Mouse (Mus musculus): ENCODE results near the gene Cenpx. TPM values are rescaled to one million over a fixed set of nuclear protein-coding genes. Genes with fewer than 3 reads are reported as not detected.

Gene Cenpx
- polyA plus RNA-seq, 1 experiment = 93.0 TPM

- peaks cover 88% of the 10 kb centered on the region for H3K36me3 ChIP-seq (replicated peaks; ENCODE audit: low read length)
These were observed 8.8 kb downstream of the Cenpx start for GRCm38 (mm10) chr11:120704486-120705325.

GRCm38 (mm10) chr11:120703696-120704454 is 9.7 kb downstream of the Cenpx start:
- Histone ChIP-seq H3K4me3 (replicated peaks) (no peak overlapping the region), H3K9me3 (no peaks in the 10 kb centered on the region), H3K36me3 (replicated peaks; ENCODE audit: low read length) (peaks cover 88% of the 10 kb centered on the region), H3K4me1 (peaks cover 30% of the 10 kb centered on the region), H3K27me3 (replicated peaks) (no peaks in the 10 kb centered on the region)
- no peak for TF ChIP-seq GATA1 (IDR thresholded peaks at IDR 0.05; ENCODE audit: borderline replicate concordance, low read length)
- TF ChIP-seq FLI1 (IDR thresholded peaks at IDR 0.05; ENCODE audit: low read length) = no peak

More at GRCm38 (mm10) chr11:120704486-120705325, 8.8 kb downstream of the Cenpx start:
- Histone ChIP-seq H3K4me3 (replicated peaks) (no peak overlapping the region), H3K4me1 (peaks cover 30% of the 10 kb centered on the region), H3K9me3 (no peaks in the 10 kb centered on the region), H3K27me3 (replicated peaks) (no peaks in the 10 kb centered on the region)
- TF ChIP-seq GATA1 (IDR thresholded peaks at IDR 0.05; ENCODE audit: borderline replicate concordance, low read length) (no peak), FLI1 (IDR thresholded peaks at IDR 0.05; ENCODE audit: low read length) (no peak)

DNA sequence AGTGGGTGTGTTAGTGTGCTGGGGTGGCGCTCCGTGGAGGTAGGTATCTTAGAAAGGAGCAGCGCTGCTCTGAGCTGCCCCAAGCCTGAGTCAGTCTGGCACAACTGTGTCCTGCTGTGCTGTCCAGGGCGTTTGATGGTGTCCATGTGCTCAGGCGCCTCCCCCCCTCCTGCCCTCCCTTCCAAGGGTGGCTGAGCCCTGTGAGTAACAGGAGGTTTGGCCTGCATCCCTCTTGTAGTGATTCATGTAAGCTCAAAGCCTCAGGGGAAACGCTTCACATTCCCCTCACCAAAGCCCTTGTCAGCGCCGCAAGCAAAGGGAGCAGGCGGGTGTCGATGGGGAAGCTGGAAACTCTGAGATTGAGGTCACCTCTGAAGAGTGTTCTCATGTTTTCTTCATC is 15.8 kb downstream of the Cenpx start:
- no peaks in the 10 kb centered on the region for H3K9me3 ChIP-seq
- no peaks in the 10 kb centered on the region for H3K27me3 ChIP-seq (replicated peaks)
- TF ChIP-seq GATA1 (IDR thresholded peaks at IDR 0.05; ENCODE audit: borderline replicate concordance, low read length) (no peak), FLI1 (IDR thresholded peaks at IDR 0.05; ENCODE audit: low read length) (no peak)
- H3K36me3 ChIP-seq (replicated peaks; ENCODE audit: low read length) = peaks cover 97% of the 10 kb centered on the region
- no peak overlapping the region for H3K4me3 ChIP-seq (replicated peaks)
- peaks cover 21% of the 10 kb centered on the region for H3K4me1 ChIP-seq

- no peaks in the 10 kb centered on the region for H3K27me3 ChIP-seq (replicated peaks)
- peaks cover 99% of the 10 kb centered on the region for H3K36me3 ChIP-seq (replicated peaks; ENCODE audit: low read length)
- no peak overlapping the region for H3K4me3 ChIP-seq (replicated peaks)
- H3K9me3 ChIP-seq = no peaks in the 10 kb centered on the region
- no peak for TF ChIP-seq FLI1 (IDR thresholded peaks at IDR 0.05; ENCODE audit: low read length)
- peaks cover 33% of the 10 kb centered on the region for H3K4me1 ChIP-seq
These were observed 17.0 kb downstream of the Cenpx start for GRCm38 (mm10) chr11:120696568-120696967.

DNA sequence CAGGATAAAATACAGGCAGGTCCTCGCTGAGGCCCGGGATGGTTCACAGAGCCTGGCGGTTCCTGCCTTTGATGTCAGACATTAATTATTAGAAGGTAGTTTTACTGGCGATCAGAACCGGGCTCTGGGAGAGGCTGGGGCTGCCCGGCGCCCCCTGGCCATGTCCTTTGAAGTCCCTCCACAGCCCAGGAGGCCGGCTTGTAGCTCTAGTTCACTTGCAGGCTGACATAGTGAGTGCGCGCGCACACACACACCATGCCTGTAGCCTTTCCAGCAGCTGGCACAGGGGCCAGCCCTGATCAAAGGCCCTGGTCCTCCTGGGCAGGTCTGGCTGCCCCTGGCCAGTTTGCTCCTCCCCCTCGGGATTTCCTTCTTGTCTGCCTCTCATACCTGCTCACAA is 17.9 kb downstream of the Cenpx start:
- Histone ChIP-seq H3K4me1 (peaks cover 28% of the 10 kb centered on the region), H3K27me3 (replicated peaks) (no peaks in the 10 kb centered on the region), H3K9me3 (no peaks in the 10 kb centered on the region), H3K36me3 (replicated peaks; ENCODE audit: low read length) (peaks cover 96% of the 10 kb centered on the region), H3K4me3 (replicated peaks) (no peak overlapping the region)
- TF ChIP-seq GATA1 (IDR thresholded peaks at IDR 0.05; ENCODE audit: borderline replicate concordance, low read length) = no peak
- TF ChIP-seq FLI1 (IDR thresholded peaks at IDR 0.05; ENCODE audit: low read length) = no peak

DNA sequence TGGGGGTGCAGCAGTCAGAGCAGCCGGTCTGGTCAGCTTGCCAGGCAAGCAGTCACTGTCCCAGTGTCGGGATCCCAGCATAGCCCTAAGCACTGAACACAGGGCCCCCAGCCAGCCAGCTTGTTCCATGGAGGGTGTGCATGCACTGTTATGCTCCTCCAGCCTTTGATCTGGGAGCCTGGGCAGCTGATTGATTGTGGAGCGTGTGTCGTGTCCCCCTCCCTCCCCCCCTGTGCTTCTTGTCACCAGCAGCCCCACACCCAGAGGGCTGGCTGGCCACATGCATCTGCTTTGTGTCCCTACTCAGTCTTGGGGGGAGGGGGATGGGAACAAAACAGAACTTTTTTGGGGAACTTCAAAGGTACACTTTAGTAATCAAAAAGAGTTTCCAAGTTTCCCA is 18.4 kb downstream of the Cenpx start:
- no peak for TF ChIP-seq GATA1 (IDR thresholded peaks at IDR 0.05; ENCODE audit: borderline replicate concordance, low read length)
- TF ChIP-seq FLI1 (IDR thresholded peaks at IDR 0.05; ENCODE audit: low read length) = no peak
- no peaks in the 10 kb centered on the region for H3K27me3 ChIP-seq (replicated peaks)
- H3K4me1 ChIP-seq = peaks cover 28% of the 10 kb centered on the region
- H3K9me3 ChIP-seq = no peaks in the 10 kb centered on the region
- no peak overlapping the region for H3K4me3 ChIP-seq (replicated peaks)
- H3K36me3 ChIP-seq (replicated peaks; ENCODE audit: low read length) = peaks cover 96% of the 10 kb centered on the region

GRCm38 (mm10) chr11:120693461-120693860 is 20.1 kb downstream of the Cenpx start:
- peaks cover 95% of the 10 kb centered on the region for H3K36me3 ChIP-seq (replicated peaks; ENCODE audit: low read length)
- no peaks in the 10 kb centered on the region for H3K9me3 ChIP-seq
- no peak overlapping the region for H3K4me3 ChIP-seq (replicated peaks)
- TF ChIP-seq FLI1 (IDR thresholded peaks at IDR 0.05; ENCODE audit: low read length) (no peak), GATA1 (IDR thresholded peaks at IDR 0.05; ENCODE audit: borderline replicate concordance, low read length) (no peak)
- H3K4me1 ChIP-seq = peaks cover 31% of the 10 kb centered on the region
- no peaks in the 10 kb centered on the region for H3K27me3 ChIP-seq (replicated peaks)

GRCm38 (mm10) chr11:120692471-120693011 is 21.0 kb downstream of the Cenpx start:
- peaks cover 29% of the 10 kb centered on the region for H3K4me1 ChIP-seq
- no peaks in the 10 kb centered on the region for H3K9me3 ChIP-seq
- TF ChIP-seq GATA1 (IDR thresholded peaks at IDR 0.05; ENCODE audit: borderline replicate concordance, low read length) (no peak), FLI1 (IDR thresholded peaks at IDR 0.05; ENCODE audit: low read length) (no peak)
- no peaks in the 10 kb centered on the region for H3K27me3 ChIP-seq (replicated peaks)
- H3K4me3 ChIP-seq (replicated peaks) = no peak overlapping the region
- peaks cover 95% of the 10 kb centered on the region for H3K36me3 ChIP-seq (replicated peaks; ENCODE audit: low read length)

- H3K9me3 ChIP-seq = no peaks in the 10 kb centered on the region
- H3K27me3 ChIP-seq (replicated peaks) = no peaks in the 10 kb centered on the region
- TF ChIP-seq FLI1 (IDR thresholded peaks at IDR 0.05; ENCODE audit: low read length) = no peak
- no peak for TF ChIP-seq GATA1 (IDR thresholded peaks at IDR 0.05; ENCODE audit: borderline replicate concordance, low read length)
- H3K4me1 ChIP-seq = peaks cover 33% of the 10 kb centered on the region
- H3K36me3 ChIP-seq (replicated peaks; ENCODE audit: low read length) = peaks cover 94% of the 10 kb centered on the region
- H3K4me3 ChIP-seq (replicated peaks) = no peak overlapping the region
These were observed 24.2 kb downstream of the Cenpx start for GRCm38 (mm10) chr11:120689365-120689764.

Measured in megakaryocyte, embryonic 14.5 days (primary cell).